In the genomic region with DNA sequence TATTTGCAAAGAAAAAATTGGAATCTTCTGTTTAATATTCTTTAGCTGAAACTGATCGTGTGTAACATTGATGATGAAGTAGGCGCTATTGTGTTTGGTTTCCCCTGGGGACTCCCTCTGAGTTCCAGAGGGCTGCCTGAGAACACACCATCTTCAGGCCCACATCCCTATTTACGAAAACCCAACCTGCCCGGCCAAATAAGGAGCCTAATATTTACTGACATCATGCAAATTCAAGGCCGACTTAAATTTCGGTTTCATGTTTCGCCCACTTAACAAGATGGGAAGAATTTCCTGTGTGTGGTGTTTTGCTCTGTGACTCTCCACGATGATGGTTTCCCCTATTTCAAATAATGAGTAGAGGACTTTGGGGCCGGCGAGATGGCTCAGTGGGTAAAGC, we compare ENCODE assay signal across 22 mouse cellular contexts.
DNase-seq lines count a peak whose midpoint lies in the region; ATAC-seq lines count a peak whose summit lies in the region.
"Had no signal": no experiment of that assay in that cellular context is flagged by ENCODE, and none has a peak within 500 bp of the region (broad histone marks: within the 10 kb centered on the region; RNA-seq: fewer than 3 reads in every experiment).

No protein-coding gene starts in this region.

- no peak for ATAC-seq in heart, embryonic 15.5 days (replicated peaks; ENCODE audit: insufficient number of reproducible peaks, insufficient read depth, low FRiP score, low read depth)
- ATAC-seq in megakaryocyte, adult 5-6 weeks (ENCODE audit: poor library complexity, severe bottlenecking) = no peak
- ATAC-seq in embryonic facial prominence, embryonic 12.5 days (ENCODE audit: insufficient number of reproducible peaks, insufficient read depth, low FRiP score, low TSS enrichment) = no peak
- no peak for ATAC-seq in liver, embryonic 16.5 days (ENCODE audit: low read depth)
- ATAC-seq: forebrain, embryonic 16.5 days; Patski had no signal

- no peaks in the 10 kb centered on the region for H3K27me3 ChIP-seq in heart, embryonic 15.5 days
- no peaks in the 10 kb centered on the region for H3K27me3 ChIP-seq in megakaryocyte, embryonic 14.5 days (replicated peaks)
- H3K27me3 ChIP-seq in embryonic facial prominence, embryonic 12.5 days = no peaks in the 10 kb centered on the region
- H3K27me3 ChIP-seq in liver, embryonic 16.5 days (ENCODE audit: control insufficient read depth, insufficient read depth, low read depth, low read length) = no peaks in the 10 kb centered on the region
- H3K27me3 ChIP-seq: embryonic facial prominence, embryonic 13.5 days; hindbrain, embryonic 15.5 days; neural tube, embryonic 12.5 days; Patski had no signal

- H3K4me3 ChIP-seq in heart, embryonic 15.5 days = no peak overlapping the region
- peak overlapping the region; percentile 80 for H3K4me3 ChIP-seq in megakaryocyte, embryonic 14.5 days (replicated peaks)
- no peak overlapping the region for H3K4me3 ChIP-seq in embryonic facial prominence, embryonic 12.5 days
- H3K4me3 ChIP-seq in liver, embryonic 16.5 days (ENCODE audit: low read depth, low read length) = no peak overlapping the region
- H3K4me3 ChIP-seq: embryonic facial prominence, embryonic 13.5 days; hindbrain, embryonic 15.5 days; midbrain, embryonic 10.5 days; neural tube, embryonic 12.5 days had no signal

- no peak for DNase-seq in heart, adult 8-10 months (ENCODE audit: low spot score)
- DNase-seq in kidney, adult 8-10 months = no peak
- DNase-seq in adrenal gland, adult (ENCODE audit: inconsistent age in 2 of 2, low spot score in 1 of 2) = no peak
- DNase-seq: adrenal gland, postnatal 10 days; cerebellum, adult 9-10 months; kidney, adult 18-20 months; kidney, postnatal 10 days; lung, adult 18-20 months; lung, postnatal 36 days; right cerebral cortex, adult 18-20 months; thymus, postnatal 25 days had no signal

- H3K9me3 ChIP-seq in heart, embryonic 15.5 days (replicated peaks) = no peaks in the 10 kb centered on the region
- H3K9me3 ChIP-seq in megakaryocyte, embryonic 14.5 days = no peaks in the 10 kb centered on the region
- H3K9me3 ChIP-seq in embryonic facial prominence, embryonic 12.5 days = no peaks in the 10 kb centered on the region
- no peaks in the 10 kb centered on the region for H3K9me3 ChIP-seq in liver, embryonic 16.5 days (replicated peaks; ENCODE audit: control insufficient read depth, low read length)
- H3K9me3 ChIP-seq: embryonic facial prominence, embryonic 13.5 days; hindbrain, embryonic 15.5 days; midbrain, embryonic 10.5 days; neural tube, embryonic 12.5 days had no signal

- no peak overlapping the region for H3K9ac ChIP-seq in heart, embryonic 15.5 days
- H3K9ac ChIP-seq in embryonic facial prominence, embryonic 12.5 days = no peak overlapping the region
- no peak overlapping the region for H3K9ac ChIP-seq in liver, embryonic 16.5 days (ENCODE audit: low read depth, low read length)
- H3K9ac ChIP-seq: embryonic facial prominence, embryonic 13.5 days; hindbrain, embryonic 15.5 days; neural tube, embryonic 12.5 days had no signal

- H3K27ac ChIP-seq in heart, embryonic 15.5 days = peak overlapping the region; percentile 49
- peak overlapping the region; percentile 66; the same call in 1 of the 2 replicates for H3K27ac ChIP-seq in embryonic facial prominence, embryonic 12.5 days
- H3K27ac ChIP-seq in liver, embryonic 16.5 days (ENCODE audit: low read length) = peak overlapping the region; percentile 39; the same call in 1 of the 2 replicates
- H3K27ac ChIP-seq: embryonic facial prominence, embryonic 13.5 days; hindbrain, embryonic 15.5 days; neural tube, embryonic 12.5 days had no signal

- H3K4me1 ChIP-seq in heart, embryonic 15.5 days (replicated peaks) = peaks cover 71% of the 10 kb centered on the region
- peaks cover 91% of the 10 kb centered on the region for H3K4me1 ChIP-seq in megakaryocyte, embryonic 14.5 days
- H3K4me1 ChIP-seq in embryonic facial prominence, embryonic 12.5 days = peaks cover 22% of the 10 kb centered on the region
- H3K4me1 ChIP-seq in liver, embryonic 16.5 days (ENCODE audit: control insufficient read depth, low read depth, low read length) = peaks cover 79% of the 10 kb centered on the region

- 82% methylated on average over 10 of the region's 10 CpGs for WGBS in heart, embryonic 15.5 days
- 49% methylated on average over 10 of the region's 10 CpGs for WGBS in embryonic facial prominence, embryonic 12.5 days
- 78% methylated on average over 10 of the region's 10 CpGs for WGBS in liver, embryonic 16.5 days (ENCODE audit: insufficient replicate concordance)

- H3K36me3 ChIP-seq in heart, embryonic 15.5 days = no peaks in the 10 kb centered on the region
- H3K36me3 ChIP-seq in megakaryocyte, embryonic 14.5 days (replicated peaks; ENCODE audit: low read length) = peaks cover 7% of the 10 kb centered on the region
- H3K36me3 ChIP-seq in embryonic facial prominence, embryonic 12.5 days = no peaks in the 10 kb centered on the region
- no peaks in the 10 kb centered on the region for H3K36me3 ChIP-seq in liver, embryonic 16.5 days (ENCODE audit: control insufficient read depth, insufficient read depth)
- H3K36me3 ChIP-seq: embryonic facial prominence, embryonic 13.5 days; hindbrain, embryonic 15.5 days; midbrain, embryonic 10.5 days; neural tube, embryonic 12.5 days had no signal

- H3K4me2 ChIP-seq in heart, embryonic 15.5 days = no peak overlapping the region
- H3K4me2 ChIP-seq in embryonic facial prominence, embryonic 12.5 days (replicated peaks) = no peak overlapping the region
- no peak overlapping the region for H3K4me2 ChIP-seq in liver, embryonic 16.5 days (ENCODE audit: low read depth, low read length)
- H3K4me2 ChIP-seq: embryonic facial prominence, embryonic 13.5 days; hindbrain, embryonic 15.5 days; neural tube, embryonic 12.5 days had no signal
